12 mouse cellular contexts compared by ENCODE assay signal in genomic region chr17:70831591-70831990, GRCm38 (mm10).
"Had no signal": no experiment of that assay in that cellular context is flagged by ENCODE, and none has a peak within 500 bp of the region (broad histone marks: within the 10 kb centered on the region; RNA-seq: fewer than 3 reads in every experiment).

No protein-coding gene starts in this region.

- H3K4me1 ChIP-seq: neural tube, embryonic 12.5 days; stomach, embryonic 15.5 days had no signal

- H3K27me3 ChIP-seq: neural tube, embryonic 12.5 days; stomach, embryonic 15.5 days had no signal

- DNase-seq: kidney, adult 18-20 months; kidney, postnatal 10 days; lung, adult 18-20 months; lung, postnatal 36 days; midbrain, embryonic 14.5 days; spleen, adult 18-20 months; thymus, postnatal 4 days had no signal

- H3K9ac ChIP-seq: limb, embryonic 15.5 days; liver, embryonic 14.5 days; neural tube, embryonic 12.5 days; stomach, embryonic 15.5 days had no signal

- H3K27ac ChIP-seq: limb, embryonic 15.5 days; liver, embryonic 14.5 days; midbrain, embryonic 10.5 days; neural tube, embryonic 12.5 days; stomach, embryonic 15.5 days had no signal

- H3K4me3 ChIP-seq: limb, embryonic 15.5 days; midbrain, embryonic 10.5 days; neural tube, embryonic 12.5 days; stomach, embryonic 15.5 days had no signal

- H3K9me3 ChIP-seq: limb, embryonic 15.5 days; midbrain, embryonic 10.5 days; neural tube, embryonic 12.5 days; stomach, embryonic 15.5 days had no signal

- H3K4me2 ChIP-seq: limb, embryonic 15.5 days; neural tube, embryonic 12.5 days; stomach, embryonic 15.5 days had no signal

- H3K36me3 ChIP-seq: limb, embryonic 15.5 days; neural tube, embryonic 12.5 days had no signal
